Mouse (Mus musculus) liver, embryonic 16.5 days (tissue): ENCODE measurements around the gene Fhad1. TPM values are rescaled to one million over a fixed set of nuclear protein-coding genes. Genes with fewer than 3 reads are reported as not detected.

ENCODE experiments used
- ATAC-seq: fragments of 200-750 bp; cut with Nextera tagmentation; 2 replicates; pipeline ENCODE4 v1.8.0; 2017; ENCODE audit warnings: low read depth, mild to moderate bottlenecking, moderate number of reproducible peaks, moderate library complexity
- H3K27ac ChIP-seq: fragments of 300-500 bp; sonication (generic); 2 replicates; pipeline ENCODE4 v1.5.1; 2014; ENCODE audit warnings: mild to moderate bottlenecking, low read length
- H3K27me3 ChIP-seq: fragments of 300-500 bp; sonication (generic); 2 replicates; pipeline ENCODE4 v1.6.1; 2014; ENCODE audit warnings: low read depth, low read length, mixed read lengths; ENCODE audit not compliant: control insufficient read depth, insufficient read depth
- H3K36me3 ChIP-seq: fragments of 300-500 bp; sonication (generic); 2 replicates; pipeline ENCODE4 v1.6.1; 2014; ENCODE audit warnings: mild to moderate bottlenecking; ENCODE audit not compliant: control insufficient read depth, insufficient read depth
- H3K4me1 ChIP-seq: fragments of 300-500 bp; sonication (generic); 2 replicates; pipeline ENCODE4 v1.6.1; 2014; ENCODE audit warnings: low read depth, low read length, mixed read lengths; ENCODE audit not compliant: control insufficient read depth
- H3K4me2 ChIP-seq: fragments of 300-500 bp; sonication (generic); 2 replicates; pipeline ENCODE4 v1.6.1; 2014; ENCODE audit warnings: low read depth, low read length, mixed read lengths
- H3K4me3 ChIP-seq: fragments of 300-500 bp; sonication (generic); 2 replicates; pipeline ENCODE4 v1.5.1; 2014; ENCODE audit warnings: low read depth, mild to moderate bottlenecking, low read length
- H3K9ac ChIP-seq: fragments of 300-500 bp; sonication (generic); 2 replicates; pipeline ENCODE4 v1.6.1; 2014; ENCODE audit warnings: low read depth, low read length
- H3K9me3 ChIP-seq: fragments of 300-500 bp; sonication (generic); replicated peaks from 2 replicates; pipeline ENCODE4 v1.6.1; 2016; ENCODE audit warnings: low read length; ENCODE audit not compliant: control insufficient read depth
- WGBS: fragments of 180-500 bp; shearing (Covaris S2); extraction: QIAGEN DNeasy Blood & Tissue Kit; methylation state at CpG from one replicate; pipeline ENCODE4 v1.1.7; 2014; ENCODE audit not compliant: insufficient replicate concordance; 5-methylcytosine and 5-hydroxymethylcytosine counted together
- polyA plus RNA-seq: library from polyadenylated mRNA; unstranded; fragments of >200 nt; fragmentation: Nextera tagmentation; extraction: Ambion mirVana; gene quantifications from 2 replicates; pipeline ENCODE4 v1.2.1, GENCODE M21; 2015

Fhad1 gene
- polyA plus RNA-seq, 1 experiment from 2014 or later, result not detected

DNA sequence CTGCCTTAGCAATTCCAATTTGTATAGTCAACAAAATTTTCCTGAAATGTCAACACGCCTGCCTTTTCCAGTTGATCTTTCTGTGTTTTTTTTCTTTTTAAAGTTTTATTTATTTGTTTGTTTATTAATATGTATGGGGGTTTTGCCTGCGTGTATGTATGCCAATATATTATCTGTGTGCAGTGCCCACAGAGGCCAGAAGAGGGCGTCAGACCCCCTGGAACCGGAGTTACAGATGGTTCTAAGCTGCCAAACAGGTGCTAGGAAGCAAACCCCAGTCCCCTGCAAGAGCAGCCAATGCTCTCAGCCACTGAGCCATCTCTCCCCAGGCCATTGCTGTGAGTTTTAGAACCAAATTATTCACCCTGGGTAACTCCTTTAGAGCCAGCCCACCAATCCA, 76.3 kb downstream of the Fhad1 start:
- no peaks in the 10 kb centered on the region for H3K4me1 ChIP-seq
- H3K9me3 ChIP-seq, result no peaks in the 10 kb centered on the region
- H3K36me3 ChIP-seq, result no peaks in the 10 kb centered on the region
- no peak overlapping the region for H3K4me2 ChIP-seq
- no peak overlapping the region for H3K27ac ChIP-seq
- 65% methylated on average over 4 of the region's 4 CpGs for whole genome bisulfite sequencing
- no peak overlapping the region for H3K9ac ChIP-seq
- no peak overlapping the region for H3K4me3 ChIP-seq
- no peaks in the 10 kb centered on the region for H3K27me3 ChIP-seq
- ATAC-seq, result no peak

DNA sequence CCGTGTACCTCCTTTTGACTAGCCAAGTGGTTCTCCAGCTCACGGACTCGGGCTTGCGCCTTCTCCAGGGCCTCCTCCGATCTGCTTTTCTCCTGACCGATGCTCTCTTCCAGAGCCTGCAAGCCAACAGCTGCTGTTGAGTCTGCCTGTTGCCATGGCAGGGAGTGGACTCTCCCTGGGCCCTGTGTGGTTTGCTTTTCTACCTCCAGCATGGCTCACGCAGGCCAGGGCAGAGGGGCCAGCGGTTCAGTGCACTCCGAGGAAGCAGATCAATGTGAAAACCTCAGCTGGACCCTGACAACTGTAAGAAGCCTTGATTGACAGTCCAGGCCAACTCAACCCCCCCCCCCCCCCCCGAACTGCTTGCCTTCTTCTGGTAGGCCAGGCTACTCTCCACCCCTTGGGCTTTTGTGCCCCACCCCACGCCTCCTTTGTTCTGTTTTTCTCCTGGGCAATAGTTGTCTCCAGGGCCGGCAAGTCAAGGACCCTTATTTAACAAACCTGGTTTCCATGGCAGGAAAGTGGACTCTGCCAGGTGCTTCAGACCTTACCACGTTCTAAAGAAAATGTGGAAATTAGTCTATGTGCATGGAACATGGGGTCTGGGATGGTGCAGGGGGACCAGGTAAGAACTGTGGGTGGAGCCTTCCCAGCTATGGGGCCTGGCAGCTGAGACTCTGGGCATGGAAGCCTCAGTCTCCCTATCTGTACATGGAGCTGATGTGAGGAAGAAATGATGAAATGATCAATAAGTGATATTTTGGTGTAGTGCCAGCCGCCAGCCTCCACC, 81.9 kb downstream of the Fhad1 start:
- H3K9ac ChIP-seq, result no peak overlapping the region
- WGBS, result 69% methylated on average over 13 of the region's 14 CpGs
- H3K27ac ChIP-seq, result no peak overlapping the region
- no peaks in the 10 kb centered on the region for H3K36me3 ChIP-seq
- no peak overlapping the region for H3K4me3 ChIP-seq
- no peak overlapping the region for H3K4me2 ChIP-seq
- ATAC-seq, result no peak
- H3K27me3 ChIP-seq, result no peaks in the 10 kb centered on the region
- H3K4me1 ChIP-seq, result no peaks in the 10 kb centered on the region; the same call in 1 of the 2 replicates
- no peaks in the 10 kb centered on the region for H3K9me3 ChIP-seq

DNA sequence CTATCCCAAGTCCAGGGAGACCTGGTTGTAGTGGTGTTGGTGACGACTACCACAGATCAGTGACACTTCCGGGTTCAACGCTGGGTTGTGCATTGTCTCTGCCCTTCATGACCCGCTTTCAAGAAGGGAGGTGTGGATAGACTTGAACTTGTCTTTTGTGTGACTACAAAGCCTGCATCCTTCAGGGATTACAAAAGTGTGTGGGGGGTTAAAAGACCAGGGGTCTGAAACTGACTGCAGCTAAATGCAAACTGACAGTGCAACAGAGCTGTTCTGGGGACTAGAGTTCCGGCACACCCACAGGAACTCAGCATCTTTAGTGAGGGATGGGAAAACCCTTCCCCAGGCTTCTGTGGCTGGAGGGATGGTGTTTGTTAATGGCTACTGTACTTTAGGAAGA, 83.4 kb downstream of the Fhad1 start:
- WGBS, result 78% methylated on average over 5 of the region's 5 CpGs
- Histone ChIP-seq H3K9me3 (no peaks in the 10 kb centered on the region), H3K4me2 (no peak overlapping the region), H3K9ac (no peak overlapping the region), H3K4me1 (no peaks in the 10 kb centered on the region; the same call in 1 of the 2 replicates), H3K36me3 (no peaks in the 10 kb centered on the region), H3K27ac (no peak overlapping the region), H3K27me3 (no peaks in the 10 kb centered on the region), H3K4me3 (no peak overlapping the region)
- no peak for ATAC-seq

DNA sequence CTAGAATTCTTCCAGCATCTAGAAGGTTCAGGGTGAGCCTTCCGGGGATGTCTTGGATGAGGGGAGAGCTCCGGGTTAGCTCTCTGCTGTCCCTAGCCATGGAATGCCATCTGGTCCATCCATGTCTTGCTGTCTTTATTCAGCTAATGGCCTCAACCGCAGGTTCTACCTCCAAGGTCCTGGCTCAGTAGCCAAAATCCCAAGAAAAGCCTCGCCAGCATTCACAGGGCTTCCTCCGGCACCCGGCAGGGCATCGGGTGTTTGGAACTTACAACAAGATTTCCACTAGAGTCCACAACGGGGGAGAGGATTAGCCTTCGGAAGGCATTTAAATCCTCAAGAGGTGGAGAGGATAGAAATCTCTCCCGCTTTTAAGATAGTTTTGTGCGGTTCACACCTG, 84.9 kb downstream of the Fhad1 start:
- no peak overlapping the region for H3K9ac ChIP-seq
- no peak for ATAC-seq
- 72% methylated on average over 11 of the region's 11 CpGs for WGBS

DNA sequence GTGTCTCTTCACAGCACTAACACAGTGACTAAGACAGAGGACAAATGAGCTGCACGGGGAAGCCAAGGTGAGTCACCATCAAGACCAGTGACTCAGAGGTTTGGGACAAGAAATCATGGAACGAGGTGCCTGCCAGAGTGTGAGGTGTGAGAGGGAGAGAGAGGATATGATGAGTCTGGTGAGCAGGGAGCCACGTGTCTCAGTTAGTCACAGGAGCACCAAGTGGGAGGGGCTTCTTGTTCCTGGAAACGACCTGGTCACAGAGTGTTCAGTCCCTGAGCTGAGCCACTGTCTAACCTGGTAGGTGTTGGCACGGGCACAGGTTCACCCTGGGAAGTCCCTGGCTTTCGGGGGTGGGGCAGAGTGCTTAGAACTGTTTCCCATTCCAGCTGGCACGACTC, 86.0 kb downstream of the Fhad1 start:
- peak; percentile 24; the same call in 1 of the 2 replicates for ATAC-seq
- no peaks in the 10 kb centered on the region; the same call in 1 of the 2 replicates for H3K4me1 ChIP-seq
- no peaks in the 10 kb centered on the region for H3K36me3 ChIP-seq
- no peak overlapping the region for H3K4me2 ChIP-seq
- no peak overlapping the region for H3K9ac ChIP-seq
- 44% methylated on average over 7 of the region's 7 CpGs for WGBS
- H3K27me3 ChIP-seq, result no peaks in the 10 kb centered on the region
- H3K9me3 ChIP-seq, result no peaks in the 10 kb centered on the region
- no peak overlapping the region for H3K4me3 ChIP-seq
- no peak overlapping the region for H3K27ac ChIP-seq

More for the DNA sequence above, 84.9 kb downstream of the Fhad1 start:
- Histone ChIP-seq H3K9me3 (no peaks in the 10 kb centered on the region), H3K27me3 (no peaks in the 10 kb centered on the region), H3K4me1 (no peaks in the 10 kb centered on the region; the same call in 1 of the 2 replicates), H3K27ac (no peak overlapping the region), H3K4me2 (no peak overlapping the region), H3K4me3 (no peak overlapping the region), H3K36me3 (no peaks in the 10 kb centered on the region)

DNA sequence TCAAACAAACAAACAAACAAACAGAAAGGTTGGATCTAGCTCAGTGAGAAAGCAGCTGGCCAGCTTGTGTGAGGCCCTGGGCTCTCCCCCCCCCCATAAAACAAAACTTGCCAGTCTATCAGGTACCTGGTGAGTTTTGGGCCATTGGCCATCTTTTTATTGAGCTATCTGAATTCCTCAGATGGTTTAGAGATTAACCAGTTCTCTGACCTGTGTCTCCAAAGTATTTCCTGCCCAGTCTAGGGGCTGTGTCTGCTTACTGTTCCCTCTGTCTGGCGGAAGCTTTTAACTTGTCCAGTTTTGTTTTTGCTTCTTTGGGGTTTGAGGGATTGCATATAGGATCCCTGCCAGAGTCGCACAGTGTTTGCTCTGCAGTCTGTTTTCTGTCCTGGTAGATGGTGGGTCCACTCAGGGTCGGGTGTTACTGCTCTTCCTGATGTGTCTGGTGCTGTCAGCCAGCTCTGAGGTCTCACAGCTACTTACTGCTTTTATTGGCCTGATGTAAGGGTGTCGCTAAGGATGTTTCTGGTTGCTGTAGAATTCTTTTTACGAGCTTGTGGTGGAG, 89.0 kb downstream of the Fhad1 start:
- no peak for ATAC-seq
- no peak overlapping the region for H3K9ac ChIP-seq
- 42% methylated on average over 5 of the region's 5 CpGs for WGBS
- no peak overlapping the region for H3K4me2 ChIP-seq
- no peak overlapping the region for H3K4me3 ChIP-seq
- H3K4me1 ChIP-seq, result no peaks in the 10 kb centered on the region; the same call in 1 of the 2 replicates
- no peaks in the 10 kb centered on the region for H3K36me3 ChIP-seq
- no peaks in the 10 kb centered on the region for H3K9me3 ChIP-seq
- H3K27me3 ChIP-seq, result no peaks in the 10 kb centered on the region
- H3K27ac ChIP-seq, result no peak overlapping the region

DNA sequence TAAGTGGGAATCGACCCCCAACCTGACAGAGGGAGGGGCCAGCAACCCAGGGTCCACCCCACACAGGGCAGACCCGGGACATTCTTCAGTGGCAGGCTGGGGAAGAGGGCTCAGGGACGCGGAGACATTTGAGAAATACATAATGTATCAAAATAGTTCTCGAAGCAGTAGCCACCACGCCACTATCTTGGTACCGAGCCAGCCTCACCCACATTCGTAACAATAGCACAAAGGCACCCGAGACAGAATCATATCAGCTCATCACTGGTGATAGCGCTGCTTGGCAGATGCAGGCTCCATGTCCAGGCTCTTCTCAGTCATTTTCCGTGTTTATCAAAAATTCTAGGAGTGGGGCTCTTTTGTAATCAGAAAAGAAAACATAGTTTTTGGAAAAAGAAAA, 90.9 kb downstream of the Fhad1 start:
- Histone ChIP-seq H3K27ac (no peak overlapping the region), H3K9me3 (no peaks in the 10 kb centered on the region), H3K4me3 (no peak overlapping the region), H3K9ac (no peak overlapping the region), H3K4me2 (no peak overlapping the region), H3K4me1 (no peaks in the 10 kb centered on the region), H3K27me3 (no peaks in the 10 kb centered on the region), H3K36me3 (no peaks in the 10 kb centered on the region)
- ATAC-seq, result no peak
- 54% methylated on average over 11 of the region's 11 CpGs for WGBS

DNA sequence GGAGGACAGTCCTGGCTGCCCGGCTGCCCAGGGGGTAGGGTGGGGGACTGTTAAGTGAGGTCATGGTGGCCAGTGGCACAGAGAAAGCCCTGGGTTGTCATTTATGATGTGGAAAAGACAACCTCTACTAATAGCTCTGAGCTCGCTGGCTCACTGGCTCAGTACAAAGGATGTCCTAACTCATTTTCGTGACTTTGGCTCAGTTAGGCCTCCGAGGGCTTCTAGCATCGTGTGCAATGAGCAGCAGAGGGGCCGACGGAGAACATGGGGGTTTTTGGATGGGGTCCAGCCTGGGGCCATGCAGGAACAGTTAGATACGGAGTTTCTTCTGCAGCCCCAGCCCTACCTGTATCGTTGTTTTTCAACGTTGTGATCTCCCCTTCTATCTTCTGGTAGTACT, 94.5 kb downstream of the Fhad1 start:
- 65% methylated on average over 10 of the region's 10 CpGs for WGBS

DNA sequence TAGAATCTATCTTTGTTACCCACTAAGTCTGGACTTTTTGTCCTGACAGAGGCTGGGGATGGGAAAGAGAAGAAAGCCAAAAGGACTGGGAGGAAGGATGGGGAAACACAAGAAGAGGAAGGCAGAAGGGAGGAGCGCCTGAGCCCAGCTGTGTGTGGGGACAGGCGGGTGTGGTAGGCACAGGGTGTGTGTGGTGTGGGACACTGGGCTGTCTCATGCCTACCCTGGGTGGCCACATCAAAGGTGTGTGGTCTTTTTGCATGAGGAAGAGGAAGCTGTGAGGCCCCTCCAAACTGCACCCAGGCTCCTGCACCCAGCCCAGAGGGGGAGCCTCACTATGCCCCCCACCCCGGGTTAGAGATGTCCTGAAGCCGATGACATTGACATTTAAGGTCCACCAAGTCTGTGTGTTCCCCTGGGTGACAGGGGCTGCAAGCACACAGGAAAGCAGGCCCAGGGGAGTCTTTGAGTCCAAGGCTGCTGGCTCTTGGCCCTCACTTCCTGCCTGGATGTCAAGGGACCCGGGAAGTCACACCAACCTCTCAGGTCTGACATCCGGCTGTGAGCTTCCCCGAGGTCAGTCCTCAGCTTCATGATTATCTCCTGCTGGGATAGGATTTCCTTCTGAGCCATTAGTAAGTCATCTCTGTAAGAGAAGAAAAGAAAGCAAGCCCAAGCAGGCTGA, 97.0 kb downstream of the Fhad1 start:
- Histone ChIP-seq H3K4me2 (no peak overlapping the region), H3K4me3 (no peak overlapping the region), H3K4me1 (peaks cover 4% of the 10 kb centered on the region), H3K9me3 (no peaks in the 10 kb centered on the region), H3K27ac (no peak overlapping the region), H3K36me3 (no peaks in the 10 kb centered on the region), H3K27me3 (no peaks in the 10 kb centered on the region), H3K9ac (no peak overlapping the region)
- ATAC-seq, result no peak
- 29% methylated on average over 7 of the region's 7 CpGs for WGBS

More for the DNA sequence above, 94.5 kb downstream of the Fhad1 start:
- Histone ChIP-seq H3K27ac (no peak overlapping the region), H3K4me1 (peaks cover 4% of the 10 kb centered on the region), H3K9me3 (no peaks in the 10 kb centered on the region), H3K36me3 (no peaks in the 10 kb centered on the region), H3K4me3 (no peak overlapping the region), H3K9ac (no peak overlapping the region), H3K27me3 (no peaks in the 10 kb centered on the region), H3K4me2 (no peak overlapping the region)
- ATAC-seq, result no peak
